Mouse (Mus musculus): ENCODE measurements around the gene Nudt14.

DNA sequence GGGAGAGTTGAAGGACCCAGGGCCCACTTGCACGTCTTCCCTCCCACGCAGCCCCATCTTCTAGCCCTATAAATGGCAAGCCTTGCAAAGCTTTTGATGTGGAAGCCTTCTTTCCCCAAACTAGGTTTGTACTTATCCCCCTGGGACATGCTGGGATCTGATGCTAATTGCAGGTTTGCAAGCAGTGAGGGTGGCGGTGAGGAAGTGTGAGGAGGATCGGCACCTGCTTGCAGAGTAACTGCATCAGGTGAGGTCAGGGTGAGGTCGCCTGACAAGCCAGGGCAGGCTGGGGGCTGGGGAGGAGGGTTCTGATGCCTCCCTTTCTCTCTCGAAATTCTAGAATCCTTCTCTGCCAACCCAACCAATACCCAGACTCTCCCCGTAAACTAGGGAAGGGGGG lies 56.5 kb downstream of the Nudt14 start:
- no peak for TF ChIP-seq EP300 (IDR thresholded peaks at IDR 0.05; ENCODE audit: low read depth)
- TF ChIP-seq CTCF (IDR thresholded peaks at IDR 0.05; ENCODE audit: low read depth) = no peak
